Mouse (Mus musculus) testis, adult 2 months (tissue): ENCODE measurements around the gene Thsd7a. TPM values are rescaled to one million over a fixed set of nuclear protein-coding genes. Genes with fewer than 3 reads are reported as not detected.

ENCODE experiments used
- H3K27ac ChIP-seq: fragments of 200-500 bp; 2 replicates; pipeline ENCODE4 v1.5.1; 2012; ENCODE audit warnings: low read depth, low read length; ENCODE audit not compliant: control insufficient read depth, insufficient read depth
- H3K27me3 ChIP-seq: fragments of 200-500 bp; 2 replicates; pipeline ENCODE4 v1.6.1; 2012; ENCODE audit warnings: mild to moderate bottlenecking, low read length, moderate library complexity; ENCODE audit not compliant: control insufficient read depth, insufficient read depth
- H3K36me3 ChIP-seq: fragments of 200-500 bp; 2 replicates; pipeline ENCODE4 v1.6.1; 2012; ENCODE audit warnings: mild to moderate bottlenecking, low read length; ENCODE audit not compliant: control insufficient read depth, insufficient read depth
- H3K4me1 ChIP-seq: fragments of 200-500 bp; 2 replicates; pipeline ENCODE4 v1.6.1; 2012; ENCODE audit warnings: low read length; ENCODE audit not compliant: control insufficient read depth, insufficient read depth
- H3K4me3 ChIP-seq: fragments of 200-500 bp; 2 replicates; pipeline ENCODE4 v1.5.1; 2012; ENCODE audit warnings: low read depth, mild to moderate bottlenecking, low read length, moderate library complexity, mixed read lengths; ENCODE audit not compliant: control insufficient read depth
- CTCF ChIP-seq: fragments of 200-500 bp; IDR thresholded peaks from 2 replicates; pipeline ENCODE4 v1.5.1; 2012; ENCODE audit warnings: low read depth, mild to moderate bottlenecking, inconsistent platforms, low read length, moderate library complexity; ENCODE audit not compliant: control insufficient read depth, insufficient read depth, insufficient replicate concordance
- POLR2A ChIP-seq: fragments of 200-500 bp; IDR thresholded peaks from 2 replicates; pipeline ENCODE4 v1.6.1; 2012; ENCODE audit warnings: low read depth, mild to moderate bottlenecking, inconsistent platforms, low read length, moderate library complexity; ENCODE audit not compliant: control insufficient read depth
- polyA plus RNA-seq: library from polyadenylated mRNA; depleted of rRNA; stranded (reverse); fragments of >200 nt; gene quantifications from 2 replicates; pipeline ENCODE4 v1.2.3, GENCODE M21; 2012

Thsd7a gene
- polyA plus RNA-seq, 1 experiment, result 3.0 TPM

GRCm38 (mm10) chr6:12467339-12468124, 281.7 kb downstream of the Thsd7a start:
- Histone ChIP-seq H3K4me1 (no peaks in the 10 kb centered on the region), H3K4me3 (no peak overlapping the region), H3K36me3 (no peaks in the 10 kb centered on the region), H3K27ac (no peak overlapping the region), H3K27me3 (no peaks in the 10 kb centered on the region)
- no peak for TF ChIP-seq POLR2A
- no peak for TF ChIP-seq CTCF

GRCm38 (mm10) chr6:12458841-12459240, 290.4 kb downstream of the Thsd7a start:
- TF ChIP-seq CTCF (no peak), POLR2A (no peak)
- H3K36me3 ChIP-seq, result no peaks in the 10 kb centered on the region

GRCm38 (mm10) chr6:12457451-12457850, 291.8 kb downstream of the Thsd7a start:
- no peaks in the 10 kb centered on the region for H3K4me1 ChIP-seq
- H3K27me3 ChIP-seq, result no peaks in the 10 kb centered on the region
- H3K27ac ChIP-seq, result no peak overlapping the region
- TF ChIP-seq POLR2A, result no peak
- no peak for TF ChIP-seq CTCF
- no peak overlapping the region for H3K4me3 ChIP-seq
- H3K36me3 ChIP-seq, result no peaks in the 10 kb centered on the region

More at GRCm38 (mm10) chr6:12458841-12459240, 290.4 kb downstream of the Thsd7a start:
- Histone ChIP-seq H3K4me3 (no peak overlapping the region), H3K27ac (no peak overlapping the region), H3K4me1 (no peaks in the 10 kb centered on the region), H3K27me3 (no peaks in the 10 kb centered on the region)

- Histone ChIP-seq H3K4me3 (no peak overlapping the region), H3K27ac (no peak overlapping the region), H3K36me3 (no peaks in the 10 kb centered on the region), H3K4me1 (no peaks in the 10 kb centered on the region), H3K27me3 (no peaks in the 10 kb centered on the region)
- TF ChIP-seq CTCF, result no peak
- TF ChIP-seq POLR2A, result no peak
These were observed 294.2 kb downstream of the Thsd7a start for GRCm38 (mm10) chr6:12454876-12455485.

GRCm38 (mm10) chr6:12454132-12454531, 295.1 kb downstream of the Thsd7a start:
- TF ChIP-seq CTCF (no peak), POLR2A (no peak)
- no peak overlapping the region for H3K4me3 ChIP-seq

GRCm38 (mm10) chr6:12448851-12449250, 300.4 kb downstream of the Thsd7a start:
- Histone ChIP-seq H3K27me3 (no peaks in the 10 kb centered on the region), H3K36me3 (no peaks in the 10 kb centered on the region), H3K4me1 (no peaks in the 10 kb centered on the region), H3K27ac (no peak overlapping the region), H3K4me3 (no peak overlapping the region)
- TF ChIP-seq POLR2A (no peak), CTCF (no peak)

More at GRCm38 (mm10) chr6:12454132-12454531, 295.1 kb downstream of the Thsd7a start:
- H3K27me3 ChIP-seq, result no peaks in the 10 kb centered on the region
- H3K27ac ChIP-seq, result no peak overlapping the region
- no peaks in the 10 kb centered on the region for H3K36me3 ChIP-seq
- no peaks in the 10 kb centered on the region for H3K4me1 ChIP-seq

GRCm38 (mm10) chr6:12445486-12445885, 303.7 kb downstream of the Thsd7a start:
- Histone ChIP-seq H3K4me3 (no peak overlapping the region), H3K27me3 (no peaks in the 10 kb centered on the region), H3K27ac (no peak overlapping the region), H3K36me3 (no peaks in the 10 kb centered on the region), H3K4me1 (no peaks in the 10 kb centered on the region)
- TF ChIP-seq CTCF (no peak), POLR2A (no peak)
